Mouse (Mus musculus): ENCODE data around the gene Mthfs.
"Not testable (repeated sequence)": the region's sequence is repeated elsewhere in the genome, so short reads cannot be mapped to it uniquely, and the experiment has no call there.

Mthfs gene

DNA sequence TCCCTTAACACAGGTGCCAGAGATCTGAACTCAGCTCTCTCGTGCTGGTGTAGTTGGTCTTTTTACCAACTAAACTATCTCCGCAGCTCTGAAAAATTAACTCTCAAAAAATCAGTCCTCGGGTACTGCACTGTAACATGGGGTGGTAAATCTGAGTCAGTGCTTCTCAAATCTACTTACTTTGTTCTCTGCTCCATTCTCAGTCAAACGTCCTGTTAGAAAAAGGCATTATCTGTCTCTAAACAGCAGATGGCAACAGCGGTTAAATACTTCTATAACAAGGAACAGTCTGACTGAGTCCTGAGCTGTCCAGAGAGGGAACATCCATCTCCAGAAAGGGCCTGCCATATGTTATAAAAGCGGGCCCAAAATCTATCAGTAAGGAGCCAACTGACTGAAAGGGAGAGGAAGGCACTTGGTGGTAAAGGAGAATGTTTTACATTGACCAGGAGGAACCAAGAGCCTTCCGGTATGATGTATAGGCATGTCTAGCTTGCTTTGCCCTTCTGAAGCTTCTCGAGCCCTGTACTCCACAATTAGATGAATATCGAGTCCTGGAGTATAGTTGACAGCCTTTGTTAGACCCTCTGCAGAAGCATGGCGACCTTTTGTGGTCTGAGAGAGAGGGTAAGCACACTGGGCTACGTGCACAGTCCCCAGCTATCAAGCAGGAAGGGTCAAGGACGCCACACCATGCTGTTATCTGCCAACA, at the start of gene Mthfs:
Gene Mthfs, plus strand, starts transcription at position 324 of the 712 bp plus-strand sequence.
- DNase-seq: peak; percentile 14 to 37

DNA sequence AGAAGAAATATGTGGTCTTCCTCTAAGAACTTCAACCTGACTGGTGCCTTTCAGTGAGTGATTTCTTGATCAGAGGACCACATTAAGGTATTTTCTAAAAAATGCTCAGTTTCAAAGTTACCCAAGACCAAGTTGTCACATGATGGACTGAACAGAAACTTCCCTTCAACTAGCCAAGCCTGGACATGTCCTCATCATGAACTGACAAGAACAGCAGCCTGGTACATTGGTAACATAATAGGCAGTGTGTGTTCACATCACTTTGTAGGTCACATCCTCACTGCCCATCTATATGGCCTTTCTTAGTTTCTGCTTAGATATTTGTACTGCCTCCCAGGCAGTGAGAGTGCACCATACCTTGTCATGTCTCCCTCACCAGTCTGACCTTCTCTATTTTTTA, 37.9 kb upstream of the Mthfs start:
- DNase-seq: not testable (repeated sequence)

DNA sequence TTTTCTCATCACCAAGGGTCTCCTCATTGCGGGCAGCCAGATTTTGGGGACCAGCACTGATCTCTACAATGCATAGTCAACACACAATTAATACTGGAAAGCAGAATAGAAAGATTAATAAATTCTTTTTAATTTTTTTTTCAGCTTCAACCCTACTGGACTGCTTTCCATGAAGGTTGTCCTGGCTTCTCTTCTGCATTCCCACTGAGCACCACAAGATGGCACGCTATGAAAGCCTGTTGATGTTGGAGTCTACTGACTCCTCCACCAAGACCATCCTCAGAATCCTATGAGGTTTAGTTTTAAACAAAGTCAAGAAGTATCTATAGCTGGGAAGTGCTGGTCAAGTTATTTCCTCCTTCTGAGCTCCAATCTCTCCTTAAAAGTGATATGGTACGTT, 31.6 kb upstream of the Mthfs start:
- peak; percentile 86 for DNase-seq

DNA sequence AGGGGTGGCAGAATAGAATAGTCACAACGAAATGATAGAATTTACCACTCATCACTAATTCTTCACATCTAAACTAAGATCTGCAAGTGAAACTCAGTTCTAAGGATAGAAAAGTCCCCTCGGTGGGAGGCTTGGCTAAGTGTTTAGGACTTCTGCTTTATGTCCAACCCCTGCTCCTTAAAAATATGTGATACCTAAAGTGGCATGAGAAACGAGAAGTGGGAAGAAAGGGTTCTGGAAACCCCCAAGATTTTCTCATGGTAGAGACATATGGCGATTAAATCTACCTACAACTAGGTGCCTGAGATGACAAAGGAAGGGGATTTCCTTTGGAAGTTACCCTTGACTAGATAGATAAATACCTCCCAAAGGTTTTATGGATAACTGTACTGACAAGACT, 31.0 kb upstream of the Mthfs start:
- not testable (repeated sequence) for DNase-seq

DNA sequence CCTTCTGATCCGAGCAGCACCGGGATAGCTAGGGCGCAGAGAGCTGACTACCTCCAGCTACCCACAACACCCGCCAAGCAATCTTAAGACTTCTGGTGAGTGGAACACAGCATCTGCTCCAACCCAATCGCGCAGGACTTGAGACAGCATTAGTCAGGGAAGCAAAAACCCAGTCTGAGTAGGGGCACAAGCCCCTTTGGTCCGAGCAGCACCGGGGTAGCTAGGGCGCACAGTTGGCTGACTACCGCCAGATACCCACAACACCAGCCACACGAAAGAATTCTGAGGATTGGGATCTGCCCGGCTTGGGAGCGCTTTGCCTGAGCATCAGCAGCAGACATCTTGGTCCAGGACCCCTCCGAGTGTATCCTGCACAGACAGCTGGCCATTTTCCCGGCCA, 23.5 kb upstream of the Mthfs start:
- DNase-seq: not testable (repeated sequence)

DNA sequence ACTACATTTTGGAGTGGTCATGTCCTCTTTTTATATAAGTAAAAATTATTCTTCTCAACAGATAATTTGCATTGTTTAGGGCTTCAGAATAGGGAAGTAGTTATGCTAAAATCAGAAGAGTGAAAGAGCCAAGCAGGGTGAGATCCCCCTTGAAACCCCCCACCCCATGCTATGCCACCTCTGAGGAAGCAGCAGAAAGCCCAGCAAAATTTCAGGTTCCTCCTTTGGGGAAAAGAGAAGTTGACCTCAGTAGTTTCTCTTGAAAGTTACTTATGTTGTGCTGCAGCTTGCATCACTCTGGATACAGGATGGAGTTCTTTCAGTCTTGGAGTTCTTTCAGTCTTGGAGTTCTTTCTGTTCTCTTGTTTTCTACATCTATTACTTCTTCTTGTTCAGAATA, 15.0 kb upstream of the Mthfs start:
- not testable (repeated sequence) for DNase-seq

DNA sequence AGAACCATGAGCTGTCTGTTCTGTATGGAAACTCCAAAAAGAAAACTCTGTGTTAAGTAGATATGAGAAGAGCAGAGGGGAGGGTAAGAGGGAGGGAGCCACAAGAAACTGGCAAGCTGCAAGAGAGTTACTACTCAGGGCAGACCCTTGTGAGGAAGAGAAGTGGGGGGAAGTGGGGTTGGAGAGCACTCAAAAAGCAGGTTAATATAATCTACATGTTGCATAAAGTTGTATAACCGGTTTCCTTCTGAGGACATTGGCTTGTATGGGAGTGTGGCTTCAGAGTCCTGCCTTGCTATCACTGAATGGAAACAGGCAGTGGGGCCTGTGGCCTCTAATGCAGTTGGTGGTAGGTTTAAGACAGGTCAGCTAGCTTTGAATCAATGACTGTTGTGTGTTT, 13.0 kb upstream of the Mthfs start:
- not testable (repeated sequence) for DNase-seq

DNA sequence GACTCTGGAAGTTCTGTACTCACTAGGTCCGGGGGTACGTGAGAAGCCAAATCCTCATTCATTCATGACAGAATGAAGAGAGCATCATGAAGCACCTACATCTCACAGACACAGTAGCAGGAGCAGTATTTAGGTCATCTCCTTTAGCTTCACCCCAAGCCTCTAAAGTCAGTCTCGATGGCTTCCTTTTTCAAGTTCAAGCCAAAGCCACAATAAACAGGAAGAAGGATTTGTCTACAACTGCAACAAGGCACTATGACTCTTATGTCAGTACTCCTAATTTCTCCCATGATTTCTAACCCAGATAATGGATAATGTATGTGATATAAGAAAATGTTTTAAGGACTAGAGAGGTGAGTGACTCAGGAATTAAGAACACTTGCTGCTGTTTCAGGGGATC, 12.1 kb upstream of the Mthfs start:
- DNase-seq: not testable (repeated sequence)

DNA sequence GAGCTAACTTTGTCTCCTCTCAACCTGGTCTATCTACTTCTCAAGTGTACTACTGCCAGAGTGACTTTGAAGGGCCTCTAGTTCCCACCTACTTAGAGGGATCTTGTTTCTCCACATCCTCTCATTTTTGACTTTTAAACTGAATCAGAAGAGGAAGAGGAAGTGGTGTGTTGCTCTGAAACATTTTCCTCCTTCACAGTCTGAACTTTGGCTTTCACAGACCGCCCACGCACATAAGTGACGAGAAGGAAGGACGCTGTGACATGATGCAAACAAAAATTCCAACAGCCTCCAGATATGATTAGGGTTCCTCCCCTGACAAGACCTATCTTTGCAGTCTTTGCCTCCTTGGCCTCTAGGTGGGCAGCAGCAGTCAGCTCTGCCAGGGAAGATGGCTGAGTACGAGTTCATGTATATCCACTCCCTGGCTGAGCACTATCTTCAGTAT, 11.5 kb upstream of the Mthfs start, which contains the start of the genes Bcl2a1b and Gm29094:
Gene Bcl2a1b, plus strand, starts transcription at position 241 of the 448 bp plus-strand sequence.
Gene Gm29094, plus strand, starts transcription at position 411 of the 448 bp plus-strand sequence.
- DNase-seq: not testable (repeated sequence)

DNA sequence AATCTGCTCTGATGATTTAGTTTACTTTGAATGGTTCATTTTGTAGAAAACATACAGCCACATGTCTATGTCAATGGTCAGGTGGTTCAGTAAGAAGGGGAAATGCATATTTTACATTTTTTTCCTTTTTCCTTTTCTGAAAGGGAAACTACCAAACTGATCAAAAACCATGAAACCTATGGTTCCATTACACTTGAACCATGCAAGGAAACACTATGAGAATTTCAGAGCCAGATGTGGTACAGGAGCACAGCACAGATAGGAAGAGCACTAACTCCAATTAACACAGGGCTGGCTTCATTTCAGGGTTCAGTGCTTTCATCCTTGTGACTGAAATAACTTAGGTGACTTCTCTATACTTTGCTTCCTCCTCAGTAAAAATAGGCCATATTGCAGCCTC, 8.2 kb upstream of the Mthfs start:
- DNase-seq: not testable (repeated sequence)

DNA sequence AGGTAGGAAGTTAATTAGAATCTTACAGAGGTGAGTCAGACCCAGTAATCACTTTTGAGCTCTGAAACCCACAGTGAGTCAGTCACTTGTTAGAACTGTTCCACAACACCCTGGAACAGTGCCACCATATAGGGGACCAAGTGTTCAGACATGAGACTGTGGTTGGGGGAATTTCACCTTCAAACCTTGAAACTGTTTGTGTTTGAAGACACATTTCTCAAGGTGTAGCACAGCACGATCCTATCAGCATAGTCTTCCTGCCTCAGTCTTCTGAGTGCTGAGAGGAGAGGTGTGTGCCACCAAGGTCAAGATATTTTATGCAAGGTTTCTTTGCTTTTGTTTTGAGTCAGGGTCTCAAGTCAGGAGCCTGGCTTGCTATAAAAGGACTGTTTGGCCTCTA, 1.5 kb upstream of the Mthfs start:
- DNase-seq: not testable (repeated sequence)

DNA sequence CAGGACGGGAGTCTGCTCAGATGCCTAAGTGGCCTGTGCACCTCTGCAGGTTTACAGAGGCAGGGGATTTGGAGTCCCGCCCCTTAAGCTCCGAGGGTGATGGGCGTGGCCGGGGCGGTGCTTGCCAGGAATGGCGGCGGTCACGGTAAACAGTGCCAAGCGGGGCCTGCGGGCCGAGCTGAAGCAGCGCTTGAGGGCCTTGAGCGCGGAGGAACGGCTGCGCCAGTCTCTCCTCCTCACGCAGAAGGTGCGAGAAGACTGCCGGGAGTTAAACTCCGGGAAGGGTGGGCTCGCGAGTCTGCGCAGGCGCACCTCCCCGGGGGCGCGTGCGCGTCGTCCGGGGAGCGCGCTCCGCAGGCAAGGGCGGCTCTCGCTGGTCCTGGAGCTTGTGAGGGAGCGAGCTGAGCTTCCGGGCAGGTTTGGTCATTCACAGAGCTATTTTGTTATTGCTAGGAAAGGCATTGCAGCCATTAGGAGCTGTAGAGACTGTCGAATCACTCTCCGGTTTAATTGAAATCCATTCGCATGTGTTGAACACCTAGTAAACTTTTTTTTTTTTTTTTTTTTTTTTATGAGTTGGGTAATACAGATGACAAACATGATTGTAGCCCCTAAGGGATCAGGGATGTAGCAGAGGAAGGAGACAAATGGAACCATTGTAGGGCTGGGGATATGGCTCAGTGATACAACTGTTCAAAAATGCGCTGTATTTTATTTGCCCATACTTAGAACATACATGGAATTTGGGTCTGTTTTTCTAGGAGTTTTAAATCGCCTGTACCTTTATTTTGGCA, 786 bp downstream of the Mthfs start:
- DNase-seq: peak; percentile 89 to 94

DNA sequence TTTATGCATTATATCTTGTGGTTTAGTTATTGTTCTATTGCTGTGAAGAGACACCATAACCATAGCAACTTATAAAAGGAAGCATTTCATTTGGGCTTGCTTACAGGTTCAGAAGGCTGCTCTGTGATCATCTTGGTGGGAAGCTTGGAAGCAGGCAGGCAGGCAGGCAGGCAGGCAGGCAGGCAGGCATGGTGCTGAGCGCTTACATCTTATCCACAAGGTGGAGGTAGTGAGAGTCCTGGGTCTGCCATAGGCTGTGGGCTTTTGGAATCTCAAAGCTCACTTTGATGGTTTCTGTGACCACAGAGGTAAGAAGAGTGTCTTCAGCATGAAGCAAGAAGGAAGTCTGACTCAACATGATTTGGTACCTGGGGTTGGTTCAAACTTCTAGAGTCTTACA, 2.0 kb downstream of the Mthfs start:
- DNase-seq: peak; percentile 62 to 70

DNA sequence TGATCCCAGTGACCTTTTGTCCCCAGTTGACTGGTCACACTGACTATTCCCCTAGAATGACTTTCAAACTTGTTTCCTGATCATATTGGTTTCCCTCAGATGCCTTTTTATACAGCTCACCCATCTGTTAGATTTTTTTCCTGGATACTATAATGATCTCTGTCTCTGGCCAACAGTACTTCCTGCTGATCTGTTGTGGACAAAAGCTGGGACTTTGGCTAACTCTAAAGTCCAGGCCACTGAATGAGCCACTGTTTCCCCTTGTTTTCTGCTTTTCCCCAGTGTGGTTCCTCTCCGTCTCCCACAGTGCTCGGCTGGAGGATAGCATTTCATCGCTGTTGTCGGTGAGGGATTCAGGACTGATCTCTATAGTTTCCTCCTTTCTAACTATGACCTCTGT, 7.7 kb downstream of the Mthfs start:
- DNase-seq: not testable (repeated sequence)

DNA sequence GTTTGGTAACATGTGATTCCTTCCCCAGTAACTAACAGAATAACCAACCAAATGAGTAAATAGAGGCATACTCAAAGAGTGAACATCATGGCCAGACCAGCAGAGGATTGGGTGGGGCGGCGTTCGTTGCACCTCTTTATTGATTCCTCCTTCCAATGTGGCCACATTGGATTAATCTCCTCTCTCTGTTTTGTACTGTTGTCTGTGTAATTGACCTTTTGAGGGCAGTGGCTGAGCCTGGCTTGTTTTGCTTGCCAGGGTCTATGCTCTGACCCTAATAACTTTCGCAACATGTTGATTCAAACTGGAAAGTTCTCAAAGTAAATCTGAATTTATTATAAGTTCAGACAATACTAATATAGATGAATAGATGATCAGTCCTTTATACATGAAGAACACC, 9.2 kb downstream of the Mthfs start:
- DNase-seq: not testable (repeated sequence)

DNA sequence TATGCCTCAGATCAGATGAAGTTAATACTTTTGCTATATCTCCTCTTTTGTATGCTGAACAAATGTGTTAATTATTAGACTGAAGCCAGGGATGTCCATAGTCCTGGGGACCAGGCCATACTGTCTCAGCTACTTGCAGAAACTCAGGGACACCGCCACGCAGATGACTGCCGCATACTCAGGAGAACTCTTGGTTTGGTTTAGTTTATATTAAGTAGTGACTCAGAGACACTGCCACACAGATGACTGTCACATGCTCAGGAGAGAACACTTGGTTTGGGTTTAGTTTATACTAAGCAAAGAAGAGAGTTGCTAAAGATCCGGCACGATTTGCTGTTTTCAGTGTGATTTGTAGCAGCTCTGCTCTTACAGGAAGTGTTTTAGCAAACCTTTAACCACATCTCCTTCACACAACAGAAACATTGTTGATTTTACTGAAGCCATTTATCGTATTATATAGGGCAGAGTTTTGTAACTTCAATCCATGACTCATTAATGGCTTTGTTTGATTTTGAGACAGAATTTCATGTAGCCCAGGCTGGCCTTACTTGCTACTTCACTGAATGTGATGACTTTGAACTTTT, 10.3 kb downstream of the Mthfs start:
- not testable (repeated sequence) for DNase-seq

DNA sequence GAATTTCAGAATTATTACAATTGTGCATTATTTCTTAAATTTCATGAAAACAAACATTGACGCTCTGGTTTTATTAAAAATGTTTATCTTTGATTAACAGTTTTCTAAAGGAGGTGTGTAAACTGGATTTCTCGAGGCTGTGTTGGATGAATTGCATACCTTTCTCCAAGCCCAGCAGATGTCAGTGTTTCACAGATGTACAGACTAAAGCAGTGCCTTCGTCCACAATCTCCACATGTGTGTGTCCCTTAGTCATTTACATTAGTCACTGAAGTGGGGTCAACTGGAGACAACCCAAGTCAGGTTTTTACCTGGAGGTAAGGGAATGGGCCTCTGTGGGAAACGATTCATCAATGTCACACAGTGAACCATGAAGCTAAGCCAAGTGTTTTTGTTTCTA, 15.6 kb downstream of the Mthfs start:
- peak; percentile 35 to 55 for DNase-seq

DNA sequence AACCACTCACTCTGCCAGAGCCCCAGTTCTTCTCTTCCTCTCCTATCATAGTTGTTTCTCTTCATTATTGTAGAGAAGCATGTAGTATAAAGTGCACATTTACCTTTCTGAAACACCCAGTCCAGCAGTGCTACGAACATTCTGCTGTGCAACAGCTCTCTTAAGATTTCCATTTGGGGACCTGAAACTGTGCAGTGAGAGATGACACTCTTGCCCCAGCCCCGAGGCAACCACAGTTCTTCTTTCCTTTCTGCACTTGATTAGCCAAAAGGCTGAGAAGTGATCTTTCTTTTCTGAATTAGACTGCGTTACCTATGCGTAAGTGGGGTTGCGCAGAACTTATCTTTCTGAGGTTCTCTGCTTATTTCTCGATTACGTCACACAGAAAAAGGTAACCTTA, 17.6 kb downstream of the Mthfs start:
- no peak for DNase-seq

DNA sequence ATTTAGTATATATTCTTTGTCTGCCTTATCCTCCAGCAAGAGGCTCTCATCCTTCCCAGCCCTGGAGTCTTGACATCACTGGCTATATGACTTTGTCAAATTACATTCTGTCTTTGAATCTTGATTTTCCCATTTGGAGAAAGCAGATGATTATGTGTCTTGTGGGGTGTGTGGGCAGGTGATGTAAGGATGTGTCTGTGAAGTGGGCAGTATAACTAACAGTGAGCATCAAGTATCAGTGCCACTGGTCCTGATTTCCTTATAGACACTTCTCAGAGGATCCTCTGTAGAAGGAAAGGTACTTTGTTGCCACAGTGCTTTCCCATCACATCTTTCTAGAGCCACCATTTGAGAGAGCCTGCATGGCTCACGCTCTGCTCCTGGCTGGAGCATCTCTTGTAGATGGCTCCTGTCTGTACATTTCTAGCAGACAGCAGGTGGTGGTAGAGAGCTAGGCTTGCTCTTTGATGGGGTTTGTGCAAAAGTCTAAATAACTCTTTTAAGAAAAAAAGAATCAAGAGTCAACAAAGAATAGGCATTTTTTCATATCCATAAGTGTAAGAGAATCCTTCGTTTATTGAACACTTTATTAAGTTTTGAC, 20.5 kb downstream of the Mthfs start:
- DNase-seq: peak; percentile 80 to 81

DNA sequence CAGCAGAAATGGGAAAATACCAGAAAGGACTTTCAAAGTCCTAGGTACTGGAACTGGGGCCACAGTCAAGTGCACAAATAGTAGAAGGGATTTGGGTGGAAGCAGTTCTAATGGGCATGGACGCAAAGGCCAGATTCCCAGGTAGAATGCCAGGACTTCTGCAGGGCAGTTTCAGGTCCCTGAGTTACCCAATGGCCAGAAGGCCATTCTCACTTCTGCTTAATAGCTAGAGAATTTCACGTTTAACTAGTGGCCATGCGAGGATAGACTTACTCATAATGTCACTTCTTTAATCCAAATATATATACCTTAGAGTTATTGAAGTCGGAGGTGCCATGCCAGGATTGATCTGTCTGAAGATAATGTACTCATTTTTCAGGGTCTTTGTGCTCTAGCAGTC, 26.7 kb downstream of the Mthfs start:
- DNase-seq: not testable (repeated sequence)

DNA sequence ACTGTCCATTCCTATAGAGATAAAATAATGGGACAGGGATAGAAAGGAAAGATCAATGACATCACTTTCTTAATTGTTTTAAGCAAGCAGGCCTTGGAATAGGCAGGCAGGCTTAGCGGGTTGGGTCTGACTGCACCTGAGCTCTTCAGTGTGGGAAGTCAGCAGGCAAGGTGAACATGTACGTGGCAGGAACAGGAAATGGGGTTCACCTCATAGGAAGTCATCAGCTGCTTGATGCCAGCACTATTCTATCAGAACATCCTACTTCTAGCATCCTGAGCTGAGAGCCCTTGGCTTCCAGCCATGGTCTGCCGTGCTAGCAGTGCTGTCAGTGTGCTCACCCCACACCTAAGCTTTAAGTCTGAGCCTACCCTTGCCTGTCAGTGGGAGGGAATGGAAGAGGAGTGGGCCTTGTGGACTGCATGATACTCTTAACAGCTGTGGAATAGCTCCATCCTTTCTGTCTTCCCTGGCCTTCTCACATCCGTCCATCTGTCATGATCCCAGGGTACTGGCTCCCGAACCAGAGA, 28.6 kb downstream of the Mthfs start:
- peak; percentile 67 to 69 for DNase-seq

DNA sequence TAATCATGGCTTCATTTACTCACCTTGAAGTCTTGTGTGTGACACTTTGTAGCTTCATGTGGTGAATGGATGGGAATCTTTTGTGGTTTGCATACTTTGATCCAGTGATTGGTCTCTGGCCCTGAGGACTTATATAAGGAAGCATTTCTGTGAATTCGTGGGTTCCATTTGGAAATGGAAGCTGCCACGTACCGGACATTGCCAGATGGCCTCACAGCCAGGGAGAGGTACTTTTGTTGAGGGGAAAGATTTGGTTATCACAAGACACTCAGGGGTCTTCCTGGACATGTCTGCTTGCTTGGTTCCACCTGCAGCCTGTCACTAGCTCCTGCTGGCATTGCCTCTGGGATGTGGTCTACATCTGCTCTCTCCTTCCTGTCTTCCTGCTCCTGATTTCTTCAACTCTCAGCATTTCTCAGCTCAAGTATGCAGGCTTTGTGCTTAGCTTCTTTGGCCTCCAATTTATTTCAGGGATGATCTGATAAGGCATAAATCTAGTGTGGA, 30.1 kb downstream of the Mthfs start:
- DNase-seq: peak; percentile 73 to 89

DNA sequence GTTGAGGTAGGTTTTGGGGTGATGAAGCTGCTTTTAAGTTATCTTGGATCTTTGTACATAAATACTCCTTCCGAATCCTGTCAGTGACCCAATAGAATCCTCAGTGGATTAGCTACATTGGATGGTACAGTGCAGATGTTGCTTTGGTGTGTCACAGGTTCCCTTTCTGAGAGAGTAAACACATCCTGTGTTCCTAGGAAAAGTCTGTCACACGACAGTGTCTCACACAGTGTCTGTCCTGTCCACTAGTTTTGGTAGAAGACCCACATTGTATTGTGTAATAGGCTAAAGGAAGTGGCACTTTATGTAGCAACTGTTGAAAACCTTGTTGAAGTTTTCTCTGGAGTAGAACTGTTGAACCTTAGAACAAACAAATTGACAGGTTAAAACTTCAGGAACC, 42.9 kb downstream of the Mthfs start:
- no peak for DNase-seq

All from cerebellum, postnatal 14 days (tissue).